Mouse (Mus musculus) ES-Bruce4 (cell line): ENCODE measurements around the gene Usp17ld.

Source experiments
- CTCF ChIP-seq: IDR thresholded peaks from one replicate; pipeline ENCODE4 v1.8.1; 2011; ENCODE audit warnings: low read depth, low read length
- POLR2A ChIP-seq: IDR thresholded peaks from one replicate; pipeline ENCODE4 v1.8.1; 2011; ENCODE audit warnings: low read length; ENCODE audit not compliant: insufficient read depth

- TF ChIP-seq CTCF (no peak), POLR2A (no peak)
These were observed 40.7 kb downstream of the Usp17ld start, which contains the start of gene Olfr593 for GRCm38 (mm10) chr7:103211562-103211961.
